Mouse (Mus musculus): ENCODE measurements at regions not wholly inside any gene's neighbourhood (a gene's known extent, or its start where the extent isn't known, plus 50 kb on each side); places are given as distances from the start of the nearest gene placed in this dataset.

DNA sequence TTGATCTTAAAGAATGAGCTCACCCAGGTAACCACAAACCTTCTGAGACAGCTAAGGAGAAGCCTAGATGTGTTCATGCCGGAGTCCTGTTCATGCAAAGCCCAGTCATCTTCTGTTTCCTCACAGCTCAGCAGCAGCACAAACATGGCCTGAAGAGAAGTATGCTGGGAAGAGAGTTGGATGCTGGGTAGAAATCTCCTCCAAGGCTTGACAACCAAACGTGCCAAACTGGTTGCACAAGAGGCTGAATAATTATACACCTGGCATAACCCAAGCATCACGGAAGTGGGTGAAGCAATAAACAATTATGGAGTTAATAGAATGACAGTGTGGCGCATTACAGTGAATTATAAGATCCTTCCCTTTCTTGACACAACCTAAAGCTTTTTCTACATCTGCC lies 404.0 kb upstream of the Acvr2a start:
- DNase-seq (ENCODE audit: low spot score) = no peak

DNA sequence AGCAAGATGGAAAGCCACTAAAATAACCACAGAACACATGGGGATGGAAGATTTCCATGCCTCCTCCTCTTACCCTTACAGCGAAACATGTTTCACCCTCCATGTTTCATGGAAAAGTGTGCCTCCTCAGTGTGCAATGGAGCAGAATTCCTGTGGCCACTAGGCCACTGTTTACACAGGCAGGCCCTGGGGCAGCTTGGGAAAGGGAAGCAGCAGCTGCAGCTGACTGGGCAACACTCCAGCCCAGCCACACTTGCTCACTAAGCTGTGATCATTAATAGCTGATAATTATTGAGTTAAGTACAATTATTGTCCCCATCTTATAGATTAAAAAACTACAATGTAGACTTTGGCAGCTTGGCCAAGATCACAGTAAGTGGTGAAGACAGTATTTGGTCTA lies 402.5 kb upstream of the Acvr2a start:
- DNase-seq (ENCODE audit: low spot score) = no peak

- DNase-seq (ENCODE audit: low spot score) = no peak
These were observed 401.0 kb upstream of the Acvr2a start for GRCm38 (mm10) chr2:48412683-48413440.

- peak; percentile 13 for DNase-seq (ENCODE audit: low spot score)
These were observed 399.1 kb upstream of the Acvr2a start for GRCm38 (mm10) chr2:48414596-48415481.

DNA sequence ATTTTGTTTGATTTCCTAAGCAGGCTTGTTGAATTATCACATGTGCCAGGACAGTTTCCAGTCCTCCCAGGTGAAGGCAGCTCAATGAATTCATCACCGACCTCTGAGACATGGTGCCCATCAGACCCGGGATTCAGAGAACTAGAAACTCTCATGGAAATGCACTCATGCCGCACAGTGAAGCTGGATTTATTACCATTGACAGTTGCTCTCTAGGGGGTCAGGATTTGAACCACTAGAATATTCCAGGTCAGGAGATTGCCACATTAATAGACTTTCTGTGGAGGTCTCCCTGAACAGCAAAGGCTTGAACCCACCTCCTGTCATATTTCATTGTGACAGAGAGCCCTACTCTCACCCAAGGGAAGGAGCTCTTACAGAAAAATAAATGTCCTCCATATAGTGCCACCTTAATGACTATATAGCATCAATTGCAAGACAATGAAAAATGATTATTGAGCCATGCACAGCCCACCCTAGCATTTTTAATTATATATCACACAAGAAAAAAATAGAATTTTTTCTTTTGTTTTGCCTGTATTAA lies 397.6 kb upstream of the Acvr2a start:
- peak; percentile 67 for DNase-seq (ENCODE audit: low spot score)

- peak; percentile 39 for DNase-seq (ENCODE audit: low spot score)
These were observed 396.8 kb upstream of the Acvr2a start for GRCm38 (mm10) chr2:48417000-48417596.

DNA sequence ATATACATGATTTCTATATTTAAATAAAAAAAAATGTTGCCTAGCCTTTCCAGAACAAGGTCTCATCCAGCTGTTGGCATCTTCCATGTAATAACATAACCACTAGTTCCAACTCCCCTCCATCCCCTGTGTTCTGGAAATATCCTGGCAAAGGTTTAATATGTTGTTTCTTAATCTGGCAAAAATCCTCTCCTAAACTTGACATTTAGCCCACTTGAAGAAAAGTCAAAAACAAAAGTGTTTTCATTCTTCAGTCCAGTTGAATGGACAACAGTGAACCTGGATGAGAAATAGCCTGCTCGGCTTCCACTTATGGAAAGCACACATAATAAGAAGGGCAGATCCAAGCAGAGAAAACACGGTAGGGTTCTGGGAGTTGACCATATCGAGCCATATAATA lies 393.1 kb upstream of the Acvr2a start:
- DNase-seq (ENCODE audit: low spot score) = no peak

- DNase-seq (ENCODE audit: low spot score) = peak; percentile 39
These were observed 390.0 kb upstream of the Acvr2a start for GRCm38 (mm10) chr2:48423861-48424442.

DNA sequence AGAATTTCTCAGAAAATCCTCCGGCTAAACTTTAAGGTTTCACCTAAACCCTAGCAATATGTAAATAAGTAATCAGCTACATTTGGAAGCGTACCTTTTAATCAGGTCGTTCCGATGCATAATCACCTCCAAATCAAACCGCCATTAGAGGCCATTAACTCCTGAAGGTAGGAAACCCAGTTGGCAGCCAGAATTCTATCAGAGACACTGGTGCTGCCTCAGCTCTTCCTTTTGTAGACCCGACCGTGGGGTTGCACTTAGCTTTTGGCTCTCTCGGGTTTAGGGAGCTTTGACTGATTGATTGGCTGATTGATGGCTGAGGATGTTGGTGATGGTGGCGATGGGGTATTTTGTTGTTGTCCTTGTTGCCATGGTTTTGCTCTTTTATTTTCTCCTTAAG lies 389.3 kb upstream of the Acvr2a start:
- DNase-seq (ENCODE audit: low spot score) = peak; percentile 16

- DNase-seq (ENCODE audit: low spot score) = peak; percentile 32
These were observed 388.5 kb upstream of the Acvr2a start for GRCm38 (mm10) chr2:48425200-48426090.

DNA sequence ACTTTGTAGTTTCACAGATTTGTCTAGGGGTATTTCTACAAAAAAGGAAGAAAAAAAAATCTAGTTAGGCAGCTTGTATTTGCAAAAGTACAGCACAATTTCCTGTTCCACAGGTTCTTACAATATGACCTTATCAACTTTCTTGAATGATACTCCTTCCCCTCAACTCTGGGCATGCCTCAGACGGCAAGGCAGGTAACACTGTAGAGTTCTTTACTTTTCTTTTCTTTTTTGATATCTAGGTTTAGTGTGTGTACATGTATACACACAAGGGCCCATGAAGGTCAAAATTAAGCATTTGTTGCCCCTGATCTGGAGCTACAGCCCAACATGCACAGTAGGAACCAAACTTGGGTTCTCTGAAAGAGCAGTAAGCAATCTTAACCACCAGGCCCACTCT lies 381.4 kb upstream of the Acvr2a start:
- no peak for DNase-seq (ENCODE audit: low spot score)

DNA sequence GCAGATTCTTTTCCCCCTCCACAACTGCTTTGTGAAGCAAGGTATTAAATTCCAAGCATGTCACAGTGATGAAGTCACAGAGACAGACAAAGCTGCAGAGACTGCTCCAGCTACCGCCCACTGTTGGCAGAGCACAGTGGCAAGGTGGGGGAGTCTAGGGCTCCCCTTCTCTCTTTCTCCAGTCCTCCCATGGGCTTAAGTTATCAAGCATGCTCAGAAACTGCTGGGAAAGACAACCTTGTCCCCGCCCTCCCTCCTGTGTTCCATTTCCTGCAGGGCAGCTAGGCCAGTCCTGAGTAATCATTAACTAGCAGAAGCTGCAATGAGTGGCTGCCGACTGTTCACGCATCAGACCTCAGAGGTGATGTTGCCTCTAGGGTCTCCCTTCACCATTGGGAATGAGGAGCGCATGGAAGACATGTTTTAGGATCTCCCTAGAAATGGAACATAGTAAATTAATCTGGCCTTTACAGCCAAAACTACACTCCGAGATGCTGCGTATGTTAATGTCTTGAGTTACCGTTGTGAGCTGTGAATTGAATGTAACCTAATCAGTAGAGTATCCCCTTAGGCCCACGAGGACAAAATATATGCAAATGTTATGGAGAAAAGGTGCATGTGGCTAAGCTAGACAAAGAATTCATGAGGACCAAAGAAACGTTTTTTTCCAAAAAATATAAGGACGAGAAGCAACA lies 372.5 kb upstream of the Acvr2a start:
- DNase-seq (ENCODE audit: low spot score) = peak; percentile 37

- DNase-seq (ENCODE audit: low spot score) = no peak
These were observed 371.8 kb upstream of the Acvr2a start for GRCm38 (mm10) chr2:48441991-48442544.

- no peak for DNase-seq (ENCODE audit: low spot score)
These were observed 367.9 kb upstream of the Acvr2a start for GRCm38 (mm10) chr2:48445898-48446604.

GRCm38 (mm10) chr2:48446617-48447016 lies 367.3 kb upstream of the Acvr2a start:
- no peak for DNase-seq (ENCODE audit: low spot score)

GRCm38 (mm10) chr2:48449165-48449842 lies 364.6 kb upstream of the Acvr2a start:
- no peak for DNase-seq (ENCODE audit: low spot score)

DNA sequence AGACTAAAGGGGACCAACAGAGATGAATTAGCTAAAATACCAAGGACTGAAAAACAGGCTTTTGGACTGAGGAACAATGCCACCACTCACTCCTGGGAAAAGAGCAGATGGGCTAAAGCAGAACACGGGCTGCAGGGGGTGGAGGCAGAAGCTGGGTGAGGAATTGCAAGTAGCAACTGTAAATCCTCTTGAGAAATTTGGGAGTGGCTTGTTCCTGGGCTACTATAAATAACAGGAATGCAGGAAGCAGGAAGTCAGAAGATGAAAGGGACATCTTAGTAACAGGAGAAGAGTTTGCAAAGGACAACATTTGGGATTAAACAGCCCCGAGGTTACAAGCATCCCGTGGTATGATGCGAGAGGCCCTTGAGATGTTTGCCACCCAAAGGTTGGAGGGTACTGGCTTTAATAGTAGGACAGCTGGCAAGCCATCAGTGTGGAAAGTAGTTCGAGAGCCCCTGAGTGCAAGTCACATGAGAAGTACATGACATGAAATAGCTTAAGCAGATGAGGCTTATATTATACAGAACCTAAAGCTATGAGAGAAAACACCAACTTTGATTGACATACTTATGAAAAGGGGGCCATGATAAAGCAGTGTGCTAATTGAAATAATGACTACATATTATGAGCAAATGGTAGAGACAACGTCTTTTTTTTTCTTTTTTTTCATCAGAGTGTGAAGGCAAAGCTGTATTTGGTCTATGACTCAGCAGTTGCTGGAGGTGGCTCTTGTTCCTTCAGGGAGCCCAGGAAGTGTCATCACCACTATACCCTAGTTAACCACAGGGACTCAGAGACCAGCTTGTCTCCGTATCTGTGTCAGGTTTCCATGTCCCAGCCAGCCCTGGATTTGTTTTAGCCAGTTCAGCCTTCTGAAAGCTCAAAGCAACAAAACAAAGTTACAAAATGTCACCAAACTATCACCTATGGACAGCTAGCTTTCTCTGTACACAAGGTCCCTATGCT lies 357.6 kb upstream of the Acvr2a start:
- DNase-seq (ENCODE audit: low spot score) = no peak

DNA sequence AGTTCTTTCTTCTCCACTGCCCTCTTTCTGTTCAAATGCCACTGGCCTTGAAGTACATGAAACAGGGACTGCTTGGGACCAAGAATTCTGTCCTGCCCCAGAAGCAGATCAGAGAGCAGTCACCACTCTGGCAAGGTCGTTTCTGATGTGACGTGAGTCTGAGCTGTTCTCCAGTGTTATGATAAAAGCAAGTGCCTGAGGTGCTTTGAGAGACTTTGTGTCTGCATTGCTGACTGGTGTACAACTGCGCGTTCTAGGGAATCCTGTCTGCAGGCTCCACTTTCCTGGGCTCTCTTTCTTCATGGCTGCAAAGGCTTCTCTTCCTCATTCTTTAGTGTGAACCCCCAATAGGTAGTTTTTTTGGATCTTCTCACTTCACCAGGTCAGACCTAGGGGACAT lies 356.8 kb upstream of the Acvr2a start:
- DNase-seq (ENCODE audit: low spot score) = no peak
